Mouse (Mus musculus): ENCODE measurements around the gene Smim13.

DNA sequence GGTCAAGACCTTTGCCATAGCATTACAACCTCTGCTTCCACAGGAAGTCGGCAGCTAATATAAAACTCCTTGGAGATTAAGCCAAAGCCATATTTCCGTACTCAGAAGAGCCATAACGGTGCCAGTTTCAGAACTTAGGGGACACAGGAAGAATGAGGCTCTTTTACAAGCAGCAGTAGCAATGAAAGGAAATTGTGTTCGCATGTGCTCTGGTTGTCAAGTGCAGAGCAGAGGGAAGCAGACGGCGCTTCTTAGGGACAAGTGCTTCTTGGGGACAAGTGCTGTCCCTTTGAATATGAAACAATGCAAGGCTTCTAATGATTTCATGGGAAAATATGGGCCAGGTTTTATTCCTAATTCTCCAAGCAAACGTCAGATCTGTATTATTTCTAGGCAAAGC lies 46.4 kb upstream of the Smim13 start:
- TF ChIP-seq CTCF (IDR thresholded peaks at IDR 0.05; ENCODE audit: low read depth) (no peak), EP300 (optimal IDR thresholded peaks at IDR 0.05) (no peak)

All from stomach, postnatal 0 days (tissue).